Mouse (Mus musculus): ENCODE measurements around the gene Tmem14a. TPM values are rescaled to one million over a fixed set of nuclear protein-coding genes. Genes with fewer than 3 reads are reported as not detected.

Gene Tmem14a
- total and polyA plus RNA-seq, 3 experiments = 1.3 to 1.7 TPM; not detected in 1

GRCm38 (mm10) chr1:21218489-21218919, at the start of gene Tmem14a (continued):
- TF ChIP-seq NRF1 (IDR thresholded peaks at IDR 0.05; ENCODE audit: insufficient read depth, low read depth, low read length, poor library complexity, severe bottlenecking) (peak; percentile 84), E2F4 (IDR thresholded peaks at IDR 0.05; ENCODE audit: borderline replicate concordance, low read depth, low read length) (no peak)

- no peak for DNase-seq (ENCODE audit: low read depth, low spot score)
- no peaks in the 10 kb centered on the region; a peak in 1 of 4 replicates for H3K27me3 ChIP-seq (ENCODE audit: control insufficient read depth in 1 of 2, insufficient read depth in 2 of 2, low read length in 2 of 2)
- H3K4me1 ChIP-seq (ENCODE audit: control insufficient read depth in 1 of 2, insufficient read depth in 2 of 2, low read length in 2 of 2) = no peaks in the 10 kb centered on the region
- no peak for TF ChIP-seq ETS1 (IDR thresholded peaks at IDR 0.05; ENCODE audit: low read depth, low read length)
- no peak for TF ChIP-seq TAL1 (IDR thresholded peaks at IDR 0.05; ENCODE audit: low read length)
- no peak for TF ChIP-seq ZC3H11A (IDR thresholded peaks at IDR 0.05; ENCODE audit: low read depth, low read length)
- no peak for TF ChIP-seq ZNF384 (IDR thresholded peaks at IDR 0.05; ENCODE audit: low read depth, low read length)
- TF ChIP-seq MEF2A (IDR thresholded peaks at IDR 0.05; ENCODE audit: extremely low read depth, insufficient replicate concordance, low read depth, low read length, poor library complexity, severe bottlenecking) = no peak
- TF ChIP-seq MAFK (IDR thresholded peaks at IDR 0.05; ENCODE audit: borderline replicate concordance, low read depth, low read length) = no peak
- no peaks in the 10 kb centered on the region for H3K9me3 ChIP-seq (replicated peaks; ENCODE audit: insufficient read depth, low read length)
- H3K27ac ChIP-seq (ENCODE audit: control insufficient read depth, low read depth, low read length) = no peak overlapping the region
- no peaks in the 10 kb centered on the region for H3K79me2 ChIP-seq (ENCODE audit: control insufficient read depth, insufficient read depth, low read length, poor library complexity)
- H3K9ac ChIP-seq (ENCODE audit: control insufficient read depth, low read depth, low read length, poor library complexity, severe bottlenecking) = no peak overlapping the region
- no peaks in the 10 kb centered on the region for H3K36me3 ChIP-seq (ENCODE audit: control insufficient read depth in 1 of 2, insufficient read depth in 2 of 2, low read length in 2 of 2)
- no peak overlapping the region for H3K4me3 ChIP-seq (ENCODE audit: control insufficient read depth in 1 of 2, insufficient read depth in 1 of 2, low read depth in 2 of 2, low read length in 2 of 2)
Measured at GRCm38 (mm10) chr1:21185196-21185595, 33.2 kb upstream of the Tmem14a start.

GRCm38 (mm10) chr1:21206241-21206640, 12.1 kb upstream of the Tmem14a start:
- no peak for DNase-seq (ENCODE audit: low read depth, low spot score)
- TF ChIP-seq MEF2A (IDR thresholded peaks at IDR 0.05; ENCODE audit: extremely low read depth, insufficient replicate concordance, low read depth, low read length, poor library complexity, severe bottlenecking) (no peak), CHD2 (IDR thresholded peaks at IDR 0.05; ENCODE audit: low read length) (no peak), USF1 (IDR thresholded peaks at IDR 0.05; ENCODE audit: low read depth, low read length) (no peak), GATA1 (IDR thresholded peaks at IDR 0.05; ENCODE audit: low read depth, low read length) (no peak), ZKSCAN1 (IDR thresholded peaks at IDR 0.05; ENCODE audit: low read depth, low read length) (no peak), TCF12 (IDR thresholded peaks at IDR 0.05; ENCODE audit: low read depth, low read length) (no peak)
- no peaks in the 10 kb centered on the region for H3K9me3 ChIP-seq (replicated peaks; ENCODE audit: insufficient read depth, low read length)
- H3K9ac ChIP-seq (ENCODE audit: control insufficient read depth, low read depth, low read length, poor library complexity, severe bottlenecking) = no peak overlapping the region
- no peak overlapping the region for H3K4me3 ChIP-seq (ENCODE audit: control insufficient read depth in 1 of 2, insufficient read depth in 1 of 2, low read depth in 2 of 2, low read length in 2 of 2)
- no peaks in the 10 kb centered on the region for H3K79me2 ChIP-seq (ENCODE audit: control insufficient read depth, insufficient read depth, low read length, poor library complexity)
- H3K4me1 ChIP-seq (ENCODE audit: control insufficient read depth in 1 of 2, insufficient read depth in 2 of 2, low read length in 2 of 2) = peaks cover 3 to 4% of the 10 kb centered on the region in 2 experiments; a peak in 2 of 4 replicates
- peaks cover 3 to 7% of the 10 kb centered on the region in 2 experiments for H3K27me3 ChIP-seq (ENCODE audit: control insufficient read depth in 1 of 2, insufficient read depth in 2 of 2, low read length in 2 of 2)
- H3K36me3 ChIP-seq (ENCODE audit: control insufficient read depth in 1 of 2, insufficient read depth in 2 of 2, low read length in 2 of 2) = peaks cover 0 to 3% of the 10 kb centered on the region in 2 experiments; a peak in 1 of 4 replicates
- H3K27ac ChIP-seq (ENCODE audit: control insufficient read depth, low read depth, low read length) = no peak overlapping the region
